ENCODE assay signal across 8 mouse cellular contexts in genomic region chr7:45333431-45333982, GRCm38 (mm10). TPM values are rescaled to one million over a fixed set of nuclear protein-coding genes. Genes with fewer than 3 reads are reported as not detected.
DNase-seq lines count a peak whose midpoint lies in the region; ATAC-seq lines count a peak whose summit lies in the region.

TSS of gene Trpm4 (minus strand) at chr7:45333780.

- under 1% methylated on average over 38 of the region's 38 CpGs for WGBS in embryonic facial prominence, embryonic 11.5 days
- under 1% methylated on average over 38 of the region's 38 CpGs for WGBS in limb, embryonic 15.5 days
- WGBS in midbrain, embryonic 16.5 days = under 1% methylated on average over 37 of the region's 38 CpGs

- H3K27ac ChIP-seq in embryonic facial prominence, embryonic 11.5 days (replicated peaks; ENCODE audit: low read depth, low read length) = peak within 1 kb of the TSS; percentile 35; the same call in 1 of the 2 replicates
- H3K27ac ChIP-seq in limb, embryonic 15.5 days = peak within 1 kb of the TSS; percentile 93
- H3K27ac ChIP-seq in midbrain, embryonic 16.5 days (ENCODE audit: low read length) = peak within 1 kb of the TSS; percentile 57

- ATAC-seq in embryonic facial prominence, embryonic 11.5 days (replicated peaks; ENCODE audit: insufficient number of reproducible peaks, low FRiP score, low TSS enrichment, low read depth) = peak; percentile 35
- peak; percentile 78 for ATAC-seq in limb, embryonic 15.5 days (ENCODE audit: insufficient number of reproducible peaks, low FRiP score, low TSS enrichment, low read depth)
- peak; percentile 68 for ATAC-seq in midbrain, embryonic 16.5 days

- peak; percentile 72 to 78 for DNase-seq in left cerebral cortex, adult 18-20 months (ENCODE audit: low spot score in 2 of 2)
- no peak for DNase-seq in left cerebral cortex, adult 11 months (ENCODE audit: low spot score)
- DNase-seq in embryonic facial prominence, embryonic 11.5 days (ENCODE audit: low spot score) = peak; percentile 88
- peak; percentile 92 to 97 for DNase-seq in heart, adult 18-20 months
- DNase-seq in kidney, adult 18-20 months = peak; percentile 89
- DNase-seq in spleen, postnatal 36 days (ENCODE audit: low spot score in 2 of 2) = peak; percentile 82 to 83

- peak within 1 kb of the TSS; percentile 91 for H3K4me2 ChIP-seq in embryonic facial prominence, embryonic 11.5 days (ENCODE audit: low read depth, low read length)
- peak within 1 kb of the TSS; percentile 86 for H3K4me2 ChIP-seq in limb, embryonic 15.5 days
- H3K4me2 ChIP-seq in midbrain, embryonic 16.5 days (ENCODE audit: low read length) = peak within 1 kb of the TSS; percentile 90

- H3K9ac ChIP-seq in embryonic facial prominence, embryonic 11.5 days (replicated peaks; ENCODE audit: low read length) = peak within 1 kb of the TSS; percentile 72
- peak within 1 kb of the TSS; percentile 54 for H3K9ac ChIP-seq in limb, embryonic 15.5 days
- H3K9ac ChIP-seq in midbrain, embryonic 16.5 days (ENCODE audit: low read depth, low read length) = peak within 1 kb of the TSS; percentile 78

- H3K27me3 ChIP-seq in embryonic facial prominence, embryonic 11.5 days (ENCODE audit: control insufficient read depth, insufficient read depth, low read length) = 0 out of 2 replicates have a peak, but pooled peaks cover 3% of the 10 kb centered on the region
- 0 out of 2 replicates have a peak, but pooled peaks cover 3% of the 10 kb centered on the region for H3K27me3 ChIP-seq in limb, embryonic 15.5 days
- H3K27me3 ChIP-seq in midbrain, embryonic 16.5 days (ENCODE audit: control insufficient read depth, insufficient read depth, low read depth, low read length) = peaks cover 5% of the 10 kb centered on the region; the same call in 1 of the 2 replicates

- H3K4me3 ChIP-seq in embryonic facial prominence, embryonic 11.5 days (ENCODE audit: low read depth, low read length) = peak within 1 kb of the TSS; percentile 64
- H3K4me3 ChIP-seq in limb, embryonic 15.5 days = peak within 1 kb of the TSS; percentile 72
- H3K4me3 ChIP-seq in midbrain, embryonic 16.5 days (ENCODE audit: low read depth, low read length) = peak within 1 kb of the TSS; percentile 62

- no peaks in the 10 kb centered on the region for H3K9me3 ChIP-seq in embryonic facial prominence, embryonic 11.5 days (replicated peaks; ENCODE audit: control insufficient read depth, low read length)
- no peaks in the 10 kb centered on the region for H3K9me3 ChIP-seq in limb, embryonic 15.5 days
- no peaks in the 10 kb centered on the region for H3K9me3 ChIP-seq in midbrain, embryonic 16.5 days (replicated peaks; ENCODE audit: control insufficient read depth, low read length, poor library complexity, severe bottlenecking)

- no peaks in the 10 kb centered on the region for H3K36me3 ChIP-seq in embryonic facial prominence, embryonic 11.5 days (replicated peaks; ENCODE audit: control insufficient read depth, insufficient read depth, low read depth, low read length)
- peaks cover 4% of the 10 kb centered on the region; the same call in 1 of the 2 replicates for H3K36me3 ChIP-seq in limb, embryonic 15.5 days
- no peaks in the 10 kb centered on the region for H3K36me3 ChIP-seq in midbrain, embryonic 16.5 days (ENCODE audit: control insufficient read depth, insufficient read depth, low read length)

- H3K4me1 ChIP-seq in embryonic facial prominence, embryonic 11.5 days (ENCODE audit: control insufficient read depth, insufficient read depth, low read length) = peaks cover 2% of the 10 kb centered on the region
- H3K4me1 ChIP-seq in limb, embryonic 15.5 days = peaks cover 40% of the 10 kb centered on the region
- peaks cover 12% of the 10 kb centered on the region for H3K4me1 ChIP-seq in midbrain, embryonic 16.5 days (ENCODE audit: control insufficient read depth, insufficient read depth, low read length)

RNA-seq across cellular contexts. Expression of gene Trpm4, which starts in this region (rescaled TPM):
- total RNA-seq in left cerebral cortex, adult 18-20 months (2021) = 10 to 100 TPM; 19.0 to 26.5 TPM
- polyA plus RNA-seq in embryonic facial prominence, embryonic 11.5 days (2014; fragmentation: Nextera tagmentation; extraction: Ambion mirVana) = 5.0 and 7.2 TPM in 2 replicates
- total RNA-seq in heart, adult 18-20 months (2021) = 10 to 100 TPM; 20.0 to 27.9 TPM
- 22.0 and 22.6 TPM in 2 replicates for polyA plus RNA-seq in limb, embryonic 15.5 days (2015; fragmentation: Nextera tagmentation; extraction: Ambion mirVana)
- 11.1 and 12.4 TPM in 2 replicates for polyA plus RNA-seq in midbrain, embryonic 16.5 days (2015; fragmentation: Nextera tagmentation; extraction: Ambion mirVana)

Comparison
In these comparisons a context has a peak if more than half of its experiments do, and no peak if none do; other contexts are left out.
1. H3K27ac ChIP-seq: peak in every context shown above with its lines; median percentile 93 in limb, embryonic 15.5 days; 57 in midbrain, embryonic 16.5 days; 35 in embryonic facial prominence, embryonic 11.5 days.